Mouse (Mus musculus): ENCODE measurements around the gene Ptprd. TPM values are rescaled to one million over a fixed set of nuclear protein-coding genes. Genes with fewer than 3 reads are reported as not detected.

Gene Ptprd
- polyA plus RNA-seq, 1 experiment from 2014 or later = 30.4 TPM

GRCm38 (mm10) chr4:77519166-77519565, 692.6 kb downstream of the Ptprd start:
- H3K4me3 ChIP-seq (ENCODE audit: low read depth, low read length) = no peak overlapping the region
- WGBS = 42% methylated on average over 5 of the region's 5 CpGs
- no peaks in the 10 kb centered on the region for H3K4me1 ChIP-seq (ENCODE audit: control insufficient read depth, insufficient read depth, low read length)
- H3K36me3 ChIP-seq (ENCODE audit: control insufficient read depth, insufficient read depth, low read length) = no peaks in the 10 kb centered on the region
- H3K9me3 ChIP-seq (ENCODE audit: control insufficient read depth, low read depth, low read length) = no peaks in the 10 kb centered on the region
- no peak overlapping the region for H3K27ac ChIP-seq (ENCODE audit: low read length)
- ATAC-seq (ENCODE audit: insufficient number of reproducible peaks, insufficient read depth, low FRiP score, low read depth) = no peak
- no peaks in the 10 kb centered on the region for H3K27me3 ChIP-seq (ENCODE audit: control insufficient read depth, insufficient read depth, low read length)
- no peak overlapping the region for H3K4me2 ChIP-seq (replicated peaks; ENCODE audit: low read depth, low read length)
- no peak overlapping the region for H3K9ac ChIP-seq (replicated peaks; ENCODE audit: low read depth, low read length)

GRCm38 (mm10) chr4:77513914-77514628, 697.7 kb downstream of the Ptprd start:
- H3K4me1 ChIP-seq (ENCODE audit: control insufficient read depth, insufficient read depth, low read length) = no peaks in the 10 kb centered on the region
- H3K4me2 ChIP-seq (replicated peaks; ENCODE audit: low read depth, low read length) = no peak overlapping the region
- H3K36me3 ChIP-seq (ENCODE audit: control insufficient read depth, insufficient read depth, low read length) = no peaks in the 10 kb centered on the region
- H3K27ac ChIP-seq (ENCODE audit: low read length) = no peak overlapping the region
- H3K27me3 ChIP-seq (ENCODE audit: control insufficient read depth, insufficient read depth, low read length) = no peaks in the 10 kb centered on the region
- ATAC-seq (ENCODE audit: insufficient number of reproducible peaks, insufficient read depth, low FRiP score, low read depth) = no peak
- 33% methylated on average over 5 of the region's 5 CpGs for WGBS
- no peak overlapping the region for H3K4me3 ChIP-seq (ENCODE audit: low read depth, low read length)
- H3K9me3 ChIP-seq (ENCODE audit: control insufficient read depth, low read depth, low read length) = no peaks in the 10 kb centered on the region
- no peak overlapping the region for H3K9ac ChIP-seq (replicated peaks; ENCODE audit: low read depth, low read length)

GRCm38 (mm10) chr4:77513041-77513440, 698.7 kb downstream of the Ptprd start:
- Histone ChIP-seq H3K4me2 (replicated peaks; ENCODE audit: low read depth, low read length) (no peak overlapping the region), H3K4me1 (ENCODE audit: control insufficient read depth, insufficient read depth, low read length) (no peaks in the 10 kb centered on the region), H3K9ac (replicated peaks; ENCODE audit: low read depth, low read length) (no peak overlapping the region), H3K9me3 (ENCODE audit: control insufficient read depth, low read depth, low read length) (no peaks in the 10 kb centered on the region), H3K4me3 (ENCODE audit: low read depth, low read length) (no peak overlapping the region), H3K27me3 (ENCODE audit: control insufficient read depth, insufficient read depth, low read length) (no peaks in the 10 kb centered on the region), H3K27ac (ENCODE audit: low read length) (no peak overlapping the region), H3K36me3 (ENCODE audit: control insufficient read depth, insufficient read depth, low read length) (no peaks in the 10 kb centered on the region)
- no peak for ATAC-seq (ENCODE audit: insufficient number of reproducible peaks, insufficient read depth, low FRiP score, low read depth)
- 53% methylated on average over 3 of the region's 3 CpGs for WGBS

- Histone ChIP-seq H3K27ac (ENCODE audit: low read length) (no peak overlapping the region), H3K9ac (replicated peaks; ENCODE audit: low read depth, low read length) (no peak overlapping the region), H3K4me2 (replicated peaks; ENCODE audit: low read depth, low read length) (no peak overlapping the region), H3K4me1 (ENCODE audit: control insufficient read depth, insufficient read depth, low read length) (no peaks in the 10 kb centered on the region), H3K27me3 (ENCODE audit: control insufficient read depth, insufficient read depth, low read length) (no peaks in the 10 kb centered on the region), H3K4me3 (ENCODE audit: low read depth, low read length) (no peak overlapping the region), H3K9me3 (ENCODE audit: control insufficient read depth, low read depth, low read length) (no peaks in the 10 kb centered on the region), H3K36me3 (ENCODE audit: control insufficient read depth, insufficient read depth, low read length) (no peaks in the 10 kb centered on the region)
- WGBS = 75% methylated on average over 7 of the region's 7 CpGs
- ATAC-seq (ENCODE audit: insufficient number of reproducible peaks, insufficient read depth, low FRiP score, low read depth) = no peak
These were observed 757.7 kb downstream of the Ptprd start for GRCm38 (mm10) chr4:77454049-77454448.

DNA sequence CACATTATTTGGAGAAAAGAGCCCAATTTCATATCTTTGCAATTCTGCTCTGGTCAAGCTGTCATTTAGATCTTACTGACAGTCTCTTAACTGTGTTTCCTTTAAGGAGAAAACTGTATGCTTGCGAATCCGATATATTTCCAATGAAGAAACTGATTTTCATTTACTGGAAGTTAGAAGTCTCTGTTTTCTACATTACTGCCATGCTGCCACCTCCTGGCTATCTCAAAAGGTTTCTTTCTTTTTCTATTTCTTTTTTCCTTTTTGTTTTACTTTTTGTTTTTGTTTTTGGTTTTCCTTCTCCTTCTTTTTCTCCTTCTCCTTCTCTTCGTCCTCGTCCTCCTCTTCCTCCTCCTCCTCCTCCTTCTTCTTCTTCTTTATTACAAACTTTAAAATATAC, 812.6 kb downstream of the Ptprd start:
- Histone ChIP-seq H3K36me3 (ENCODE audit: control insufficient read depth, insufficient read depth, low read length) (no peaks in the 10 kb centered on the region), H3K27ac (ENCODE audit: low read length) (no peak overlapping the region), H3K27me3 (ENCODE audit: control insufficient read depth, insufficient read depth, low read length) (no peaks in the 10 kb centered on the region), H3K9ac (replicated peaks; ENCODE audit: low read depth, low read length) (no peak overlapping the region), H3K4me1 (ENCODE audit: control insufficient read depth, insufficient read depth, low read length) (no peaks in the 10 kb centered on the region), H3K4me2 (replicated peaks; ENCODE audit: low read depth, low read length) (no peak overlapping the region), H3K4me3 (ENCODE audit: low read depth, low read length) (no peak overlapping the region), H3K9me3 (ENCODE audit: control insufficient read depth, low read depth, low read length) (no peaks in the 10 kb centered on the region)
- no peak for ATAC-seq (ENCODE audit: insufficient number of reproducible peaks, insufficient read depth, low FRiP score, low read depth)
- 82% methylated on average over 4 of the region's 4 CpGs for WGBS

- Histone ChIP-seq H3K27me3 (ENCODE audit: control insufficient read depth, insufficient read depth, low read length) (no peaks in the 10 kb centered on the region), H3K27ac (ENCODE audit: low read length) (no peak overlapping the region), H3K4me1 (ENCODE audit: control insufficient read depth, insufficient read depth, low read length) (no peaks in the 10 kb centered on the region), H3K9me3 (ENCODE audit: control insufficient read depth, low read depth, low read length) (no peaks in the 10 kb centered on the region), H3K4me2 (replicated peaks; ENCODE audit: low read depth, low read length) (no peak overlapping the region), H3K9ac (replicated peaks; ENCODE audit: low read depth, low read length) (no peak overlapping the region), H3K36me3 (ENCODE audit: control insufficient read depth, insufficient read depth, low read length) (no peaks in the 10 kb centered on the region), H3K4me3 (ENCODE audit: low read depth, low read length) (no peak overlapping the region)
- no peak for ATAC-seq (ENCODE audit: insufficient number of reproducible peaks, insufficient read depth, low FRiP score, low read depth)
These were observed 850.0 kb downstream of the Ptprd start for GRCm38 (mm10) chr4:77361728-77362127.

DNA sequence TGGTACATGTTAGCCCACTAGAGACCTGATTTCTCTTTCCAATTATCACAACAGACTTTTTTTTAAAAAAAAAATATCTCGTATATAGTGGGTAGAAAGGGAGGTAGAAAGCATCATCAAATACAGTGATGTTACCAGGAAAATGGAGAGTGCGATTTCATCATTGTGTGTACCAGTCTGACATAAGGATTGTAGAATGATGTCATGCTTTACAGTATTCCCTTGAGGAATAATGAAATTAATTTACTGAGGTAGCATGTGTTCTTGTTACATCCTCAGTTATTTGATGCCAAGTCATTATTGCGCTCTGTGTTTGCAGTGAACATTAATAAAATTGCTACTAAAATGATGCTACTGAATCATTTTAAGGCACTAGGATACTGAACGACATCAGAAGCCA, 884.6 kb downstream of the Ptprd start:
- no peak overlapping the region for H3K4me3 ChIP-seq (ENCODE audit: low read depth, low read length)
- H3K9ac ChIP-seq (replicated peaks; ENCODE audit: low read depth, low read length) = no peak overlapping the region
- H3K27me3 ChIP-seq (ENCODE audit: control insufficient read depth, insufficient read depth, low read length) = no peaks in the 10 kb centered on the region
- no peak for ATAC-seq (ENCODE audit: insufficient number of reproducible peaks, insufficient read depth, low FRiP score, low read depth)
- no peaks in the 10 kb centered on the region for H3K36me3 ChIP-seq (ENCODE audit: control insufficient read depth, insufficient read depth, low read length)
- H3K27ac ChIP-seq (ENCODE audit: low read length) = no peak overlapping the region
- WGBS = 84% methylated on average over 4 of the region's 4 CpGs
- H3K4me1 ChIP-seq (ENCODE audit: control insufficient read depth, insufficient read depth, low read length) = no peaks in the 10 kb centered on the region
- no peak overlapping the region for H3K4me2 ChIP-seq (replicated peaks; ENCODE audit: low read depth, low read length)
- no peaks in the 10 kb centered on the region for H3K9me3 ChIP-seq (ENCODE audit: control insufficient read depth, low read depth, low read length)

DNA sequence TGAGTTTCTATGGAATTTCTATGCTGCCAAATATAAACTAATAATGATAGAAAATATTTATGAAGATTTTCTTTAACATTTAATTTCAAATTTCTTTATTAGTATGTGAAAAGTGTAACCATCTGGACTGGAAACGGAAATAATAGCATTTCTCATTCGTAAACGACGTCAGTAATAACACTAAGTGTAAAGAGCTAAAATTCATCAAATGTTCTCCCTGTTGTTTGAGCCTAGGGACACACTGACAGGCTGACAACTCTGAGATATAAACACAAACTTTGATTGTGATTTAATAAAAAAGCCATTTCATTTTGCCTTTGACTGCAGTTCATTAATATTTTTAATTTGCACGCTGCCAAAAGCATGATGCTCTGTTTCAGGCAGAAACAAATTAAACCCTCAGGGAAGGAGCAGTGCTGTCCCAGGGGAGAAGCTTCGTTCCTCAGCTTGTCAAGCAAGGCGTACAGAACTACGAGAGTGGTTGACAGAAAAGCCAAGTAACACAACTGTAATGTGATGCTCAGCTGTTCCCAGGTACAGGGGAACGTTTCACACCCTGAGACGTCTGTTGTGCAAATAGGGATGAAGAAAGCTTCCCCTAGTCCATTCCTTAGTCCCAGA, 894.6 kb downstream of the Ptprd start:
- Histone ChIP-seq H3K36me3 (ENCODE audit: control insufficient read depth, insufficient read depth, low read length) (no peaks in the 10 kb centered on the region), H3K27me3 (ENCODE audit: control insufficient read depth, insufficient read depth, low read length) (no peaks in the 10 kb centered on the region), H3K4me1 (ENCODE audit: control insufficient read depth, insufficient read depth, low read length) (no peaks in the 10 kb centered on the region), H3K27ac (ENCODE audit: low read length) (no peak overlapping the region), H3K4me2 (replicated peaks; ENCODE audit: low read depth, low read length) (no peak overlapping the region), H3K9ac (replicated peaks; ENCODE audit: low read depth, low read length) (no peak overlapping the region), H3K4me3 (ENCODE audit: low read depth, low read length) (no peak overlapping the region), H3K9me3 (ENCODE audit: control insufficient read depth, low read depth, low read length) (no peaks in the 10 kb centered on the region)
- no peak for ATAC-seq (ENCODE audit: insufficient number of reproducible peaks, insufficient read depth, low FRiP score, low read depth)
- WGBS = 46% methylated on average over 10 of the region's 10 CpGs

- no peak overlapping the region for H3K9ac ChIP-seq (replicated peaks; ENCODE audit: low read depth, low read length)
- no peak overlapping the region for H3K27ac ChIP-seq (ENCODE audit: low read length)
- 37% methylated on average over 2 of the region's 2 CpGs for WGBS
- no peak overlapping the region for H3K4me2 ChIP-seq (replicated peaks; ENCODE audit: low read depth, low read length)
- no peaks in the 10 kb centered on the region for H3K27me3 ChIP-seq (ENCODE audit: control insufficient read depth, insufficient read depth, low read length)
- H3K4me3 ChIP-seq (ENCODE audit: low read depth, low read length) = no peak overlapping the region
- H3K4me1 ChIP-seq (ENCODE audit: control insufficient read depth, insufficient read depth, low read length) = no peaks in the 10 kb centered on the region
- no peak for ATAC-seq (ENCODE audit: insufficient number of reproducible peaks, insufficient read depth, low FRiP score, low read depth)
- no peaks in the 10 kb centered on the region for H3K36me3 ChIP-seq (ENCODE audit: control insufficient read depth, insufficient read depth, low read length)
- H3K9me3 ChIP-seq (ENCODE audit: control insufficient read depth, low read depth, low read length) = no peaks in the 10 kb centered on the region
These were observed 895.1 kb downstream of the Ptprd start for GRCm38 (mm10) chr4:77316644-77317043.

All from stomach, embryonic 14.5 days (tissue).